Mouse (Mus musculus): ENCODE results near the gene Cluh.

DNA sequence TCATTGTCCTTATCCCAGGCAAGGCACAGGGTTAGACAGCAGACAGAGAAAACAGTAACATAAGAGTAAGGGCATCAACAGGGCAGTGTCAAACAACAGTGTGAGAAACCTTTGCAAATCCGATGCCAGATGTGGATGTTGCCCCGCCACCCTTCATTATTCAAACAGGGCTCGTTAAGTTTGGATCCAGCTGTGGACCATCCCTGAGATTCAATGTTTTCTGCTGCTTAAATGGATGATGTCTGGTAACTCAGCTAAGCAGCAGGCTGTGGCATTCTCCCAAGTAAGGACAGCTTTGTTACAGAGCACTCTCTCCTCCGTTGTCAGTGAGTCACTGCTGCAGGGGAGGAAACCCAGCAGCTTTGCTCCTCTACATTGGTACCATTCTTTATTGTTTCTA lies 25.9 kb downstream of the Cluh start:
- TF ChIP-seq CTCF (IDR thresholded peaks at IDR 0.05; ENCODE audit: low read depth, low read length) (no peak), POLR2A (IDR thresholded peaks at IDR 0.05; ENCODE audit: borderline replicate concordance, low read depth, low read length) (no peak)

All from bone marrow macrophage, adult 2 months (primary cell).